Mouse (Mus musculus) frontal cortex, postnatal 10 days (tissue): ENCODE data around the gene Dennd6b.

Experiments
- DNase-seq, 2 experiments: peaks; one replicate each; pipeline ENCODE4 v3.0.0; 2022; ENCODE audit warnings: low spot score in 2 of 2, mixed read lengths in 1 of 2

The Dennd6b gene

GRCm38 (mm10) chr15:89158516-89158915, 37.8 kb downstream of the Dennd6b start:
- DNase-seq = no peak

GRCm38 (mm10) chr15:89157954-89158353, 38.3 kb downstream of the Dennd6b start:
- no peak for DNase-seq

- DNase-seq = no peak
Observed at GRCm38 (mm10) chr15:89152312-89152711, 44.0 kb downstream of the Dennd6b start.

GRCm38 (mm10) chr15:89150041-89150390, 46.3 kb downstream of the Dennd6b start:
- DNase-seq = no peak

GRCm38 (mm10) chr15:89149271-89150040, 46.8 kb downstream of the Dennd6b start, which contains the start of gene Mapk11:
Gene Mapk11 (minus strand): TSS chr15:89149628.
- no peak for DNase-seq

GRCm38 (mm10) chr15:89148496-89149270, 47.6 kb downstream of the Dennd6b start:
- no peak for DNase-seq

GRCm38 (mm10) chr15:89147895-89148294, 48.4 kb downstream of the Dennd6b start:
- no peak for DNase-seq

- DNase-seq = no peak
Observed at GRCm38 (mm10) chr15:89147456-89147855, 48.8 kb downstream of the Dennd6b start.

- no peak for DNase-seq
Observed at GRCm38 (mm10) chr15:89147024-89147423, 49.3 kb downstream of the Dennd6b start.

- no peak for DNase-seq
Observed at GRCm38 (mm10) chr15:89146537-89146936, 49.8 kb downstream of the Dennd6b start.

GRCm38 (mm10) chr15:89145813-89146350, 50.4 kb downstream of the Dennd6b start:
- DNase-seq = no peak

GRCm38 (mm10) chr15:89144965-89145364, 51.3 kb downstream of the Dennd6b start:
- DNase-seq = no peak

- DNase-seq = no peak
Observed at GRCm38 (mm10) chr15:89143134-89143533, 53.2 kb downstream of the Dennd6b start.

- DNase-seq = no peak
Observed at GRCm38 (mm10) chr15:89141905-89142304, 54.4 kb downstream of the Dennd6b start.

GRCm38 (mm10) chr15:89141443-89141842, 54.9 kb downstream of the Dennd6b start:
- no peak for DNase-seq

- DNase-seq = no peak
Observed at GRCm38 (mm10) chr15:89140659-89141252, 55.5 kb downstream of the Dennd6b start, which contains the start of gene Mapk12. Gene Mapk12 (minus strand): TSS chr15:89140703.

- no peak for DNase-seq
Observed at GRCm38 (mm10) chr15:89140048-89140658, 56.1 kb downstream of the Dennd6b start.

- no peak for DNase-seq
Observed at GRCm38 (mm10) chr15:89138531-89138930, 57.8 kb downstream of the Dennd6b start.

GRCm38 (mm10) chr15:89138046-89138405, 58.3 kb downstream of the Dennd6b start:
- no peak for DNase-seq

- no peak for DNase-seq
Observed at GRCm38 (mm10) chr15:89137378-89138045, 58.8 kb downstream of the Dennd6b start.

- no peak for DNase-seq
Observed at GRCm38 (mm10) chr15:89136461-89137155, 59.7 kb downstream of the Dennd6b start.
